13 mouse cellular contexts compared by ENCODE assay signal in genomic region chr19:26659976-26660375, GRCm38 (mm10).
"Had no signal": no experiment of that assay in that cellular context is flagged by ENCODE, and none has a peak within 500 bp of the region (broad histone marks: within the 10 kb centered on the region; RNA-seq: fewer than 3 reads in every experiment).

No protein-coding gene starts in this region.

- H3K4me1 ChIP-seq: limb, embryonic 15.5 days; neural tube, embryonic 12.5 days; stomach, embryonic 15.5 days had no signal

- H3K36me3 ChIP-seq: neural tube, embryonic 12.5 days; stomach, embryonic 15.5 days had no signal

- H3K9ac ChIP-seq: limb, embryonic 15.5 days; liver, embryonic 14.5 days; neural tube, embryonic 12.5 days; stomach, embryonic 15.5 days had no signal

- H3K4me2 ChIP-seq: limb, embryonic 15.5 days; neural tube, embryonic 12.5 days; stomach, embryonic 15.5 days had no signal

- DNase-seq: kidney, adult 11 months; kidney, postnatal 10 days; left cerebral cortex, postnatal 4 days; lung, adult 18-20 months; lung, postnatal 36 days; midbrain, embryonic 14.5 days; right cerebral cortex, postnatal 4 days; spleen, adult 18-20 months; thymus, postnatal 4 days had no signal

- H3K9me3 ChIP-seq: limb, embryonic 15.5 days; neural tube, embryonic 12.5 days; stomach, embryonic 15.5 days had no signal

- H3K4me3 ChIP-seq: limb, embryonic 15.5 days; neural tube, embryonic 12.5 days; stomach, embryonic 15.5 days had no signal

- H3K27me3 ChIP-seq: limb, embryonic 15.5 days; neural tube, embryonic 12.5 days; stomach, embryonic 15.5 days had no signal

- H3K27ac ChIP-seq: limb, embryonic 15.5 days; liver, embryonic 14.5 days; neural tube, embryonic 12.5 days; stomach, embryonic 15.5 days had no signal
